Comparison of ENCODE assay signal across 10 mouse cellular contexts in the genomic region with DNA sequence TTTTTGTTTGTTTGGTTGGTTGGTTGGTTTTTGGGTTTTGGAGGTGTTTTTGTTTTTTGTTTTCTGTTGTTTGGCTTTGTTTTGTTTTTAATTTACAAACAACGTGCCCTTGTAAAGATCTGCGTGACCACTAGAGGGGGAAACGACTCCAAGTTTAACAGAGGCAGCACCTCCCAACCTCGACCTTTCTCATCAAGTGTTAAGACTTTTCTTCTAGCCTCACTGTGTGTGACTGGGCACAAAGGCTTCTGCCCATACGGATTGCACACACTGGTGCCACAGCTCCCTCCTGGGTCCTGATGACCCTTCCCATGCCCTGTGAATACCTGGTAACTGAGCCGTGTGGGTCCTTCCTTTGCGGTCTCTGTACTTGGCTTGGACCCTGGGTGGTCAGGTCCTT. TPM values are rescaled to one million over a fixed set of nuclear protein-coding genes. Genes with fewer than 3 reads are reported as not detected.
DNase-seq lines count a peak whose midpoint lies in the region; ATAC-seq lines count a peak whose summit lies in the region.
"Had no signal": no experiment of that assay in that cellular context is flagged by ENCODE, and none has a peak within 500 bp of the region (broad histone marks: within the 10 kb centered on the region; RNA-seq: fewer than 3 reads in every experiment).

No protein-coding gene starts in this region.

- no peak overlapping the region for H3K4me2 ChIP-seq in limb, embryonic 11.5 days (ENCODE audit: low read depth, severe bottlenecking)
- H3K4me2 ChIP-seq: embryonic facial prominence, embryonic 15.5 days had no signal

- 33% methylated on average over 7 of the region's 7 CpGs for WGBS in limb, embryonic 11.5 days

- no peaks in the 10 kb centered on the region for H3K36me3 ChIP-seq in limb, embryonic 11.5 days (ENCODE audit: control insufficient read depth, insufficient read depth, low read length)
- H3K36me3 ChIP-seq: embryonic facial prominence, embryonic 15.5 days had no signal

- ATAC-seq in limb, embryonic 11.5 days (ENCODE audit: insufficient number of reproducible peaks, low FRiP score, low TSS enrichment, low read depth): no peak
- no peak for ATAC-seq in erythroid progenitor cell, adult 5-6 weeks (replicated peaks; ENCODE audit: low FRiP score, poor library complexity, severe bottlenecking)

- no peak overlapping the region for H3K4me3 ChIP-seq in limb, embryonic 11.5 days (ENCODE audit: low read depth, low read length)
- H3K4me3 ChIP-seq: embryonic facial prominence, embryonic 15.5 days had no signal

- H3K4me1 ChIP-seq in limb, embryonic 11.5 days (ENCODE audit: control insufficient read depth, insufficient read depth, low read length): 0 out of 2 replicates have a peak, but pooled peaks cover 2% of the 10 kb centered on the region
- H3K4me1 ChIP-seq: embryonic facial prominence, embryonic 15.5 days had no signal

- H3K27me3 ChIP-seq in limb, embryonic 11.5 days (ENCODE audit: control insufficient read depth, insufficient read depth, low read length): no peaks in the 10 kb centered on the region

- no peak overlapping the region for H3K9ac ChIP-seq in limb, embryonic 11.5 days (ENCODE audit: low read length)
- H3K9ac ChIP-seq: embryonic facial prominence, embryonic 15.5 days had no signal

- intact Hi-C loops in left cerebral cortex, postnatal 14 days (cut with DNase I): loop anchor here (5.0 kb wide), 2 partner anchors 55 to 245 kb away; a partner anchor contains a TSS

- H3K27ac ChIP-seq in limb, embryonic 11.5 days (replicated peaks; ENCODE audit: low read depth, low read length): no peak overlapping the region
- H3K27ac ChIP-seq: embryonic facial prominence, embryonic 15.5 days had no signal

- peak; percentile 47 for DNase-seq in kidney, postnatal 10 days
- no peak for DNase-seq in kidney, adult 8-10 months
- peak; percentile 76 for DNase-seq in ES-CJ7 (ENCODE audit: low read depth, low spot score)
- peak; percentile 39 for DNase-seq in c-Kit-positive CD71-positive TER-119-negative erythroid progenitor cells, embryonic 14.5 days (ENCODE audit: low read depth)
- DNase-seq in limb, embryonic 11.5 days (ENCODE audit: low spot score): peak; percentile 56
- DNase-seq in left cerebral cortex, postnatal 14 days (ENCODE audit: low spot score in 2 of 2): no peak
- no peak for DNase-seq in testis, postnatal 14 days (ENCODE audit: low spot score)

- H3K9me3 ChIP-seq in limb, embryonic 11.5 days (ENCODE audit: control insufficient read depth, low read length): no peaks in the 10 kb centered on the region
- H3K9me3 ChIP-seq: embryonic facial prominence, embryonic 15.5 days had no signal

RNA-seq across cellular contexts. Expression of a gene that starts 30.5 kb away (rescaled TPM):
- polyA plus RNA-seq in limb, embryonic 11.5 days (2014; fragmentation: Nextera tagmentation; extraction: Ambion mirVana): not detected in 2 replicates
- 0.36 TPM in 1 of 2 replicates, not detected in the other for total RNA-seq in erythroid progenitor cell, adult 5-6 weeks (2015; ENCODE audit: low replicate concordance)
- not detected in 2 replicates for total RNA-seq in erythroid progenitor cell, adult 5-6 weeks (2017; ENCODE audit: low replicate concordance)
- under 1 TPM; 0.40 to 0.80 TPM for total RNA-seq in left cerebral cortex, postnatal 14 days (2021)
- polyA plus RNA-seq: liver, embryonic 16.5 days had no signal

RNA-seq across cellular contexts. Expression of a gene that starts 56.2 kb away (rescaled TPM):
- 23.4 and 24.5 TPM in 2 replicates for polyA plus RNA-seq in limb, embryonic 11.5 days (2014; fragmentation: Nextera tagmentation; extraction: Ambion mirVana)
- total RNA-seq in erythroid progenitor cell, adult 5-6 weeks (2015; ENCODE audit: low replicate concordance): 107 and 135 TPM in 2 replicates
- 77.5 and 113 TPM in 2 replicates for total RNA-seq in erythroid progenitor cell, adult 5-6 weeks (2017; ENCODE audit: low replicate concordance)
- 10 to 100 TPM; 13.4 to 16.1 TPM for total RNA-seq in left cerebral cortex, postnatal 14 days (2021)

RNA-seq across cellular contexts. Expression of a gene that starts 56.4 kb away (rescaled TPM):
- polyA plus RNA-seq in limb, embryonic 11.5 days (2014; fragmentation: Nextera tagmentation; extraction: Ambion mirVana): 149 and 161 TPM in 2 replicates
- 101 and 143 TPM in 2 replicates for total RNA-seq in erythroid progenitor cell, adult 5-6 weeks (2015; ENCODE audit: low replicate concordance)
- total RNA-seq in erythroid progenitor cell, adult 5-6 weeks (2017; ENCODE audit: low replicate concordance): 48.5 and 72.5 TPM in 2 replicates
- total RNA-seq in left cerebral cortex, postnatal 14 days (2021): 10 to 100 TPM; 60.1 to 67.7 TPM

RNA-seq across cellular contexts. Expression of a gene that starts 58.7 kb away (rescaled TPM):
- polyA plus RNA-seq in limb, embryonic 11.5 days (2014; fragmentation: Nextera tagmentation; extraction: Ambion mirVana): 2.2 TPM in 2 replicates
- total RNA-seq in erythroid progenitor cell, adult 5-6 weeks (2015; ENCODE audit: low replicate concordance): not detected in 2 replicates
- total RNA-seq in erythroid progenitor cell, adult 5-6 weeks (2017; ENCODE audit: low replicate concordance): not detected in 2 replicates
- total RNA-seq in left cerebral cortex, postnatal 14 days (2021): 10 to 100 TPM; 30.8 to 36.9 TPM

Comparison
In these comparisons a context has a peak if more than half of its experiments do, and no peak if none do; other contexts are left out.
1. DNase-seq: peak in kidney, postnatal 10 days (single experiment), ES-CJ7 (single experiment), c-Kit-positive CD71-positive TER-119-negative erythroid progenitor cells, embryonic 14.5 days (single experiment) and limb, embryonic 11.5 days (single experiment); none in kidney, adult 8-10 months (0 of 2), left cerebral cortex, postnatal 14 days (0 of 2) and testis, postnatal 14 days (single experiment).
2. RNA of a gene that starts 56.2 kb away (total RNA-seq): 77.5 to 135 TPM in erythroid progenitor cell, adult 5-6 weeks; 13.4 to 16.1 TPM in left cerebral cortex, postnatal 14 days; every median in the first group is over 4 times any median in the second.